Mouse (Mus musculus) neural tube, embryonic 15.5 days (tissue): Measurements from ENCODE around the gene Ly6c1. TPM values are rescaled to one million over a fixed set of nuclear protein-coding genes. Genes with fewer than 3 reads are reported as not detected.
"Not testable (repeated sequence)": the region's sequence is repeated elsewhere in the genome, so short reads cannot be mapped to it uniquely, and the experiment has no call there.

Source experiments
- ATAC-seq: fragments of 200-750 bp; cut with Nextera tagmentation; 2 replicates; pipeline ENCODE4 v1.8.0; 2017; ENCODE audit warnings: mild to moderate bottlenecking, moderate TSS enrichment, moderate library complexity; ENCODE audit not compliant: low FRiP score
- H3K27ac ChIP-seq: fragments of 300-500 bp; sonication (generic); replicated peaks from 2 replicates; pipeline ENCODE4 v1.5.1; 2015; ENCODE audit warnings: mild to moderate bottlenecking, inconsistent platforms
- H3K27me3 ChIP-seq: fragments of 300-500 bp; sonication (generic); replicated peaks from 2 replicates; pipeline ENCODE4 v1.6.1; 2015; ENCODE audit warnings: inconsistent platforms
- H3K36me3 ChIP-seq: fragments of 300-500 bp; sonication (generic); 2 replicates; pipeline ENCODE4 v1.6.1; 2015; ENCODE audit warnings: inconsistent platforms
- H3K4me1 ChIP-seq: fragments of 300-500 bp; sonication (generic); 2 replicates; pipeline ENCODE4 v1.6.1; 2015; ENCODE audit warnings: inconsistent platforms
- H3K4me2 ChIP-seq: fragments of 300-500 bp; sonication (generic); 2 replicates; pipeline ENCODE4 v1.6.1; 2015; ENCODE audit warnings: inconsistent platforms, mild to moderate bottlenecking, moderate library complexity
- H3K4me3 ChIP-seq: fragments of 300-500 bp; sonication (generic); replicated peaks from 2 replicates; pipeline ENCODE4 v1.5.1; 2015; ENCODE audit warnings: mild to moderate bottlenecking, inconsistent platforms
- H3K9ac ChIP-seq: fragments of 300-500 bp; sonication (generic); replicated peaks from 2 replicates; pipeline ENCODE4 v1.6.1; 2015; ENCODE audit warnings: mild to moderate bottlenecking, inconsistent platforms
- H3K9me3 ChIP-seq: fragments of 300-500 bp; sonication (generic); replicated peaks from 2 replicates; pipeline ENCODE4 v1.6.1; 2016; ENCODE audit warnings: inconsistent platforms
- WGBS: fragments of 180-500 bp; shearing (Covaris S2); methylation state at CpG from one replicate; pipeline ENCODE4 v1.1.7; 2015; ENCODE audit warnings: mixed read lengths; 5-methylcytosine and 5-hydroxymethylcytosine counted together
- polyA plus RNA-seq: library from polyadenylated mRNA; unstranded; fragments of >200 nt; fragmentation: Nextera tagmentation; extraction: Ambion mirVana; gene quantifications from 2 replicates; pipeline ENCODE4 v1.2.1, GENCODE M21; 2015

Gene Ly6c1
- polyA plus RNA-seq, 1 experiment from 2014 or later: 9.2 TPM

DNA sequence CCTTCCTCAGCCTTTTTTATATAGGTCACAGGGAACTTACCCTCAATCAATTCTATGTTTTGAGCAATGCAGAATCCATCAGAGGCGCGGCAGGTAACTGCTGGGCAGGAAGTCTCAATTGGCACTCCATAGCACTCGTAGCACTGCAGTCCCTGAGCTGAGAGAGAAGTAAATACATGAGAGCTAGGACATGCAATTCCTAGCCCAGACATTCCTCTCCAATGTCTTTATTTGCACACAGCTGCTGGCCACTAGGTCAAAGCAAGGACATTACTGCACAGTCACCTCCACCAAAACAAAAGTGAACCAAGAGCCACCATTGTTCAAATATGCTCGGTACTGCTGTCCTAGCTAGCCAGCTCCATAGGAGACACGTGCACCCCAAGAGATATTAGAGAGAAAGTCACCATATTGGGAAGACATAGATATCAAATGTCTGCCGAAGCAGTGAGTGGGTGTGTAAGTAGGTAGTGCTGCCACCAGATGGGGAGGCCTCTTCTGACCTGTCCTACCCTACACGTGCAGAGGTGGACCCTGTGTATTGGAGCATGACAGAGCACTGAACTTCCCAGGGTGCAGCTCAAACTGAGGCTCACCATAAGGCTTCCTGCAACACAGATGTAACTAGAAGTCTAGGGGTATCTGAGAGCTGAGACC, 1.2 kb downstream of the Ly6c1 start:
- H3K4me1 ChIP-seq, H3K9ac ChIP-seq, H3K27ac ChIP-seq, ATAC-seq, H3K4me2 ChIP-seq, H3K27me3 ChIP-seq, H3K4me3 ChIP-seq, H3K36me3 ChIP-seq, H3K9me3 ChIP-seq: not testable (repeated sequence)
- 88% methylated on average over 7 of the region's 7 CpGs for WGBS

GRCm38 (mm10) chr15:75045501-75045900, 3.1 kb downstream of the Ly6c1 start:
- H3K9ac ChIP-seq, H3K4me3 ChIP-seq, H3K4me1 ChIP-seq, H3K9me3 ChIP-seq, ATAC-seq, H3K27me3 ChIP-seq, H3K4me2 ChIP-seq, H3K36me3 ChIP-seq, H3K27ac ChIP-seq: not testable (repeated sequence)
- 82% methylated on average over 3 of the region's 3 CpGs for WGBS

GRCm38 (mm10) chr15:75021020-75021759, 27.4 kb downstream of the Ly6c1 start:
- not testable (repeated sequence) for H3K4me1 ChIP-seq, H3K4me3 ChIP-seq, H3K9ac ChIP-seq, H3K4me2 ChIP-seq, H3K9me3 ChIP-seq, H3K27me3 ChIP-seq, ATAC-seq, H3K27ac ChIP-seq, H3K36me3 ChIP-seq
- WGBS: 77% methylated on average over 7 of the region's 10 CpGs

- not testable (repeated sequence) for H3K4me3 ChIP-seq, ATAC-seq, H3K27me3 ChIP-seq
Observed at GRCm38 (mm10) chr15:75019446-75019845, 29.2 kb downstream of the Ly6c1 start.

More at GRCm38 (mm10) chr15:75019446-75019845, 29.2 kb downstream of the Ly6c1 start:
- not testable (repeated sequence) for H3K27ac ChIP-seq, H3K4me2 ChIP-seq, H3K4me1 ChIP-seq, H3K36me3 ChIP-seq, H3K9ac ChIP-seq, H3K9me3 ChIP-seq
- 40% methylated on average over 2 of the region's 2 CpGs for WGBS

Other genes starting within 250 kb of the Ly6c1 start
- not detected in 2 replicates for gene Gml2, start 229.8 kb downstream of the Ly6c1 start, polyA plus RNA-seq
- gene 2010109I03Rik, start 151.8 kb downstream of the Ly6c1 start, polyA plus RNA-seq: 0.18 TPM in 1 of 2 replicates, not detected in the other
- gene Ly6i, start 65.4 kb downstream of the Ly6c1 start, polyA plus RNA-seq: not detected in 2 replicates
- 3.0 and 10.4 TPM in 2 replicates for gene Ly6a, start 50.8 kb downstream of the Ly6c1 start, polyA plus RNA-seq
- gene Ly6c2, start 63.1 kb upstream of the Ly6c1 start, polyA plus RNA-seq: 0.72 and 1.8 TPM in 2 replicates
- gene Ly6g, start 106.4 kb upstream of the Ly6c1 start, polyA plus RNA-seq: not detected in 2 replicates
- 1.4 TPM in 1 of 2 replicates, not detected in the other for gene BC025446, start 167.5 kb upstream of the Ly6c1 start, polyA plus RNA-seq
- gene Ly6f, start 219.6 kb upstream of the Ly6c1 start, polyA plus RNA-seq: not detected in 2 replicates